Mouse (Mus musculus): Measurements from ENCODE around the gene Gltpd2. TPM values are rescaled to one million over a fixed set of nuclear protein-coding genes. Genes with fewer than 3 reads are reported as not detected.
"Not testable (repeated sequence)": the region's sequence is repeated elsewhere in the genome, so short reads cannot be mapped to it uniquely, and the experiment has no call there.

Gene Gltpd2
- polyA plus RNA-seq, 1 experiment from 2014 or later = not detected

- H3K4me1 ChIP-seq (ENCODE audit: control insufficient read depth, insufficient read depth, low read length) = no peaks in the 10 kb centered on the region
- 95% methylated on average over 7 of the region's 7 CpGs for WGBS
Observed at GRCm38 (mm10) chr11:70511825-70512224, 7.2 kb upstream of the Gltpd2 start.

DNA sequence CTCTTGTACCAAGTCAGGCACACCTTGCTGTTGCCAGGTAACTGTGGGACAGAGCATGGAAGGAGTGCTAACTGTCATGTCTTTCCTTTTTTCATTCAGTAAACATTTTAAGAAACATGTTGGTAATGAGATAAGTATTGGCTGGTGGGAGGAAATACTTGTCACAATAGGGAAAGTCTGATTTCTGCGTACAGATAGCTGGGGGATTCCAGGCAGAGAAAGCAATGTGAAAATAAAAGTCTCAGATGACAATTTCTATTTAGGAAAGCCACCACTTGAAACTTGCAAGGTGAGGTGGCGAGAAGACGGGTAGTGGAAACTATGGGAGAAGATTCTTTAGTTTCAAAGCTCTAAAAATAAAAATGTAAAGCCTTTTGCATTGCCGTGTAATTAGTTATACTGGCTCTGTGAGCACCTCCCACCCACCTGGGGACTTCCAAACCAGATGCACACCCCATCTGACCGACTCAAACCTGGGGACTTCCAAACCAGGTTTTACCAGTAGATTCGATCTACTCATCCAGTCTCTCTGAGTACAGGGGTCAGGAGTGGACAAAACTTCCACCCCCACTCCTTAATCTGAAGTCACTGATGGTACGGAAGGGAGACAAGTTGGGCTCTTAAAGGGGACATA is 6.2 kb upstream of the Gltpd2 start:
- DNase-seq (ENCODE audit: low spot score) (no peak), ATAC-seq (ENCODE audit: insufficient read depth, low FRiP score, low TSS enrichment) (no peak)
- Histone ChIP-seq H3K9ac (ENCODE audit: low read length) (no peak overlapping the region), H3K27me3 (ENCODE audit: control insufficient read depth, insufficient read depth, low read length) (no peaks in the 10 kb centered on the region), H3K9me3 (ENCODE audit: control insufficient read depth, low read length) (no peaks in the 10 kb centered on the region), H3K4me2 (ENCODE audit: low read depth) (no peak overlapping the region), H3K4me1 (ENCODE audit: control insufficient read depth, insufficient read depth, low read length) (no peaks in the 10 kb centered on the region), H3K36me3 (ENCODE audit: control insufficient read depth, insufficient read depth, low read length) (no peaks in the 10 kb centered on the region), H3K27ac (ENCODE audit: low read depth, low read length) (no peak overlapping the region), H3K4me3 (ENCODE audit: low read depth, low read length) (no peak overlapping the region)
- 87% methylated on average over 7 of the region's 7 CpGs for WGBS

More at GRCm38 (mm10) chr11:70511825-70512224, 7.2 kb upstream of the Gltpd2 start:
- H3K27me3 ChIP-seq (ENCODE audit: control insufficient read depth, insufficient read depth, low read length) = no peaks in the 10 kb centered on the region
- H3K4me3 ChIP-seq (ENCODE audit: low read depth, low read length) = no peak overlapping the region
- ATAC-seq (ENCODE audit: insufficient read depth, low FRiP score, low TSS enrichment) (no peak), DNase-seq (ENCODE audit: low spot score) (no peak)
- no peak overlapping the region for H3K9ac ChIP-seq (ENCODE audit: low read length)
- H3K4me2 ChIP-seq (ENCODE audit: low read depth) = no peak overlapping the region
- no peaks in the 10 kb centered on the region for H3K36me3 ChIP-seq (ENCODE audit: control insufficient read depth, insufficient read depth, low read length)
- H3K9me3 ChIP-seq (ENCODE audit: control insufficient read depth, low read length) = no peaks in the 10 kb centered on the region
- no peak overlapping the region for H3K27ac ChIP-seq (ENCODE audit: low read depth, low read length)

DNA sequence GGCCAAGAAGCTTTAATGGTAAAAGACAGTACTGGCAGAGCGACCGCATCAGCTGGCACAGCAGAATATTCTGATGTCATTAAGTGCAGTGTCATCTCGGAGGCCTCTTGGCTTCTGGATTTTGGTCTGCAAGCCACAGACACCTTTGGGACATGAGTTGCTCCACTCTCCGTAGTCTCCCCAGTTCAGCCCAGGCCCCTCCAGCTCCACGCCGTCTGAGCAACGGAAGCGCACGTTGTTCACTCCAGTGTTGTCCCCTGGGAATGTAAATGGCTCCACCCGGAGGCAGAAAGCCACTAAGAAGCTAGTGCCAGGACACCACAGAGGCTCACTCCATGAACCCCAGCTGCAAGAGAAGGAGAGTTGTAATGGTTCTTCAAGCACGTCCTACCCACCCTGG is 5.5 kb upstream of the Gltpd2 start:
- ATAC-seq (ENCODE audit: insufficient read depth, low FRiP score, low TSS enrichment) (no peak), DNase-seq (ENCODE audit: low spot score) (no peak)
- Histone ChIP-seq H3K9me3 (ENCODE audit: control insufficient read depth, low read length) (no peaks in the 10 kb centered on the region), H3K4me3 (ENCODE audit: low read depth, low read length) (no peak overlapping the region), H3K27me3 (ENCODE audit: control insufficient read depth, insufficient read depth, low read length) (no peaks in the 10 kb centered on the region), H3K4me2 (ENCODE audit: low read depth) (no peak overlapping the region), H3K27ac (ENCODE audit: low read depth, low read length) (no peak overlapping the region), H3K36me3 (ENCODE audit: control insufficient read depth, insufficient read depth, low read length) (no peaks in the 10 kb centered on the region), H3K9ac (ENCODE audit: low read length) (no peak overlapping the region), H3K4me1 (ENCODE audit: control insufficient read depth, insufficient read depth, low read length) (no peaks in the 10 kb centered on the region)
- WGBS = 57% methylated on average over 11 of the region's 11 CpGs

GRCm38 (mm10) chr11:70514288-70514687 is 4.7 kb upstream of the Gltpd2 start, which contains the start of gene Vmo1:
Gene Vmo1 (minus strand): TSS chr11:70514616.
- 91% methylated on average over 7 of the region's 7 CpGs for WGBS

GRCm38 (mm10) chr11:70516352-70516751 is 2.6 kb upstream of the Gltpd2 start:
- WGBS = 26% methylated on average over 2 of the region's 2 CpGs
- Histone ChIP-seq H3K9me3 (ENCODE audit: control insufficient read depth, low read length) (no peaks in the 10 kb centered on the region), H3K27ac (ENCODE audit: low read depth, low read length) (no peak overlapping the region), H3K4me3 (ENCODE audit: low read depth, low read length) (no peak overlapping the region), H3K9ac (ENCODE audit: low read length) (no peak overlapping the region), H3K27me3 (ENCODE audit: control insufficient read depth, insufficient read depth, low read length) (no peaks in the 10 kb centered on the region), H3K36me3 (ENCODE audit: control insufficient read depth, insufficient read depth, low read length) (no peaks in the 10 kb centered on the region), H3K4me2 (ENCODE audit: low read depth) (no peak overlapping the region), H3K4me1 (ENCODE audit: control insufficient read depth, insufficient read depth, low read length) (no peaks in the 10 kb centered on the region)
- ATAC-seq (ENCODE audit: insufficient read depth, low FRiP score, low TSS enrichment) = no peak
- peak; percentile 17 for DNase-seq (ENCODE audit: low spot score)

More at GRCm38 (mm10) chr11:70514288-70514687, 4.7 kb upstream of the Gltpd2 start, which contains the start of gene Vmo1:
- H3K36me3 ChIP-seq (ENCODE audit: control insufficient read depth, insufficient read depth, low read length) = no peaks in the 10 kb centered on the region
- H3K4me3 ChIP-seq (ENCODE audit: low read depth, low read length) = no peak within 1 kb of the TSS
- no peaks in the 10 kb centered on the region for H3K27me3 ChIP-seq (ENCODE audit: control insufficient read depth, insufficient read depth, low read length)
- no peak within 1 kb of the TSS for H3K4me2 ChIP-seq (ENCODE audit: low read depth)
- no peaks in the 10 kb centered on the region for H3K4me1 ChIP-seq (ENCODE audit: control insufficient read depth, insufficient read depth, low read length)
- H3K9me3 ChIP-seq (ENCODE audit: control insufficient read depth, low read length) = no peaks in the 10 kb centered on the region
- no peak within 1 kb of the TSS for H3K27ac ChIP-seq (ENCODE audit: low read depth, low read length)
- no peak within 1 kb of the TSS for H3K9ac ChIP-seq (ENCODE audit: low read length)
- ATAC-seq (ENCODE audit: insufficient read depth, low FRiP score, low TSS enrichment) = no peak
- DNase-seq (ENCODE audit: low spot score) = no peak

DNA sequence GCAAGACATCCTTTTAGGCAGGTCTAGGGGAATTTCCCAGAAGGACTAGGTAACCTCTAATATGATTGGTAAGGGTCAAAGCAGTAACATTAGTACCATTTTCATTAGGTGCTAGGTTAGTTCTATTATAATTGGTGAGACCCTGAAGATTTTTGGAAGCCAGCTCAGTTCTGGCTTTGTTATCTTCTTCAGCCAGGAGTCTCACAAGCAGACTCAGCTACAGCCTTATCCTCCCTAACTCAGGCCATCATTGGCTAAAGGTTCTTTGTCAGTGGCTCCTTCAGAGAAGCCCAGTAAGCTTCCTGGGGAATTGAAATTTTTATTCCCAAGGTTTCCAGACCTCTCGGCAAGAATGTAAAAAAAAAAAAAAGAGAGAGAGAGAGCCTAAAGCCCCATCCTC is 560 bp upstream of the Gltpd2 start:
- ATAC-seq (ENCODE audit: insufficient read depth, low FRiP score, low TSS enrichment) (no peak), DNase-seq (ENCODE audit: low spot score) (no peak)
- 43% methylated on average over 1 of the region's 1 CpGs for WGBS
- no peak overlapping the region for H3K4me3 ChIP-seq (ENCODE audit: low read depth, low read length)
- H3K27ac ChIP-seq (ENCODE audit: low read depth, low read length) = no peak overlapping the region
- H3K9me3 ChIP-seq (ENCODE audit: control insufficient read depth, low read length) = no peaks in the 10 kb centered on the region
- no peak overlapping the region for H3K4me2 ChIP-seq (ENCODE audit: low read depth)
- no peaks in the 10 kb centered on the region for H3K4me1 ChIP-seq (ENCODE audit: control insufficient read depth, insufficient read depth, low read length)
- H3K36me3 ChIP-seq (ENCODE audit: control insufficient read depth, insufficient read depth, low read length) = no peaks in the 10 kb centered on the region
- no peak overlapping the region for H3K9ac ChIP-seq (ENCODE audit: low read length)
- no peaks in the 10 kb centered on the region for H3K27me3 ChIP-seq (ENCODE audit: control insufficient read depth, insufficient read depth, low read length)

GRCm38 (mm10) chr11:70520178-70520769 is 1.3 kb downstream of the Gltpd2 start:
- DNase-seq (ENCODE audit: low spot score) (peak; percentile 55), ATAC-seq (ENCODE audit: insufficient read depth, low FRiP score, low TSS enrichment) (0 out of 2 replicates have a peak, but pooled peaks have one; percentile 27)
- Histone ChIP-seq H3K36me3 (ENCODE audit: control insufficient read depth, insufficient read depth, low read length) (no peaks in the 10 kb centered on the region), H3K27ac (ENCODE audit: low read depth, low read length) (no peak overlapping the region), H3K9me3 (ENCODE audit: control insufficient read depth, low read length) (no peaks in the 10 kb centered on the region), H3K9ac (ENCODE audit: low read length) (peak overlapping the region; percentile 59), H3K27me3 (ENCODE audit: control insufficient read depth, insufficient read depth, low read length) (no peaks in the 10 kb centered on the region), H3K4me3 (ENCODE audit: low read depth, low read length) (peak overlapping the region; percentile 22; the same call in 1 of the 2 replicates), H3K4me1 (ENCODE audit: control insufficient read depth, insufficient read depth, low read length) (no peaks in the 10 kb centered on the region), H3K4me2 (ENCODE audit: low read depth) (peak overlapping the region; percentile 37)
- 10% methylated on average over 41 of the region's 41 CpGs for WGBS

GRCm38 (mm10) chr11:70523306-70523989 is 4.5 kb downstream of the Gltpd2 start:
- H3K27me3 ChIP-seq (ENCODE audit: control insufficient read depth, insufficient read depth, low read length); H3K4me1 ChIP-seq (ENCODE audit: control insufficient read depth, insufficient read depth, low read length); H3K9me3 ChIP-seq (ENCODE audit: control insufficient read depth, low read length); ATAC-seq (ENCODE audit: insufficient read depth, low FRiP score, low TSS enrichment); H3K4me3 ChIP-seq (ENCODE audit: low read depth, low read length); H3K27ac ChIP-seq (ENCODE audit: low read depth, low read length); H3K4me2 ChIP-seq (ENCODE audit: low read depth); H3K36me3 ChIP-seq (ENCODE audit: control insufficient read depth, insufficient read depth, low read length); H3K9ac ChIP-seq (ENCODE audit: low read length): not testable (repeated sequence)
- peak; percentile 18 for DNase-seq (ENCODE audit: low spot score)
- WGBS = 93% methylated on average over 8 of the region's 8 CpGs

Data from neural tube, embryonic 11.5 days (tissue).